In the genomic region with DNA sequence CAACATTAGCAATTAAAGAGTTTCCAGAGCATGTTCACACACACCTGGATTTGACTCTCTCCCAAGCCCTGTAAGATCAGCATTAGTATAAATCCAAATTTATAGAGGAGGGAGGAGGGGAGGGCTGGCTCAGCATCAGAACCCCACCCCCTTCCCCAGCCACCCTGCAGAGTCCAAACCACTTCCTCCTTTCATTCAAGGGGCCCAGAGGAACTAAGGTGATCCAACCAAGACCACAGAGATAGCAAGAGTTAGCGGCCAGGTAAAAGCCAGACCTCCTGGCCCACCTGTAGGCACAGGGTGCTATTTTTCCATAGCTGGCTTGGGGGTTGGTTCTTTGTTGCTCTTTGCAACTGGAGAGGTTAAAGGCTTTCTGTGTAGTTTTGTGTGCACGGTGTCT, we compare ENCODE assay signal across 9 mouse cellular contexts. TPM values are rescaled to one million over a fixed set of nuclear protein-coding genes. Genes with fewer than 3 reads are reported as not detected.
A peak's percentile ranks its signal among the peaks of the same experiment; 100 is the strongest.
DNase-seq lines count a peak whose midpoint lies in the region; ATAC-seq and TF ChIP-seq lines count a peak whose summit lies in the region.
"Had no signal": no experiment of that assay in that cellular context is flagged by ENCODE, and none has a peak within 500 bp of the region (broad histone marks: within the 10 kb centered on the region; RNA-seq: fewer than 3 reads in every experiment).

No protein-coding gene starts in this region.

- peaks cover 4% of the 10 kb centered on the region; the same call in 1 of the 2 replicates for H3K79me2 ChIP-seq in heart, adult 2 months (replicated peaks; ENCODE audit: control insufficient read depth, insufficient read depth, low read length)

- no peak for TF ChIP-seq EP300 in heart, adult 2 months (IDR thresholded peaks at IDR 0.05; ENCODE audit: insufficient read depth, low read depth, low read length)

- H3K36me3 ChIP-seq in heart, adult 2 months (ENCODE audit: control insufficient read depth, insufficient read depth, low read length): peaks cover 60% of the 10 kb centered on the region
- peaks cover 17% of the 10 kb centered on the region for H3K36me3 ChIP-seq in lung, embryonic 16.5 days (ENCODE audit: control insufficient read depth, insufficient read depth, low read length)
- H3K36me3 ChIP-seq in heart, embryonic 16.5 days (ENCODE audit: control insufficient read depth, insufficient read depth): peaks cover 24% of the 10 kb centered on the region
- H3K36me3 ChIP-seq in splenic B cell, adult 2 months (ENCODE audit: control insufficient read depth, insufficient read depth, low read length, poor library complexity, severe bottlenecking): peaks cover 23% of the 10 kb centered on the region

- no peak overlapping the region for H3K9ac ChIP-seq in heart, adult 2 months (ENCODE audit: low read depth, low read length)
- no peak overlapping the region for H3K9ac ChIP-seq in lung, embryonic 16.5 days (ENCODE audit: low read length)
- peak overlapping the region; percentile 52 for H3K9ac ChIP-seq in heart, embryonic 16.5 days (ENCODE audit: low read length)

- intact Hi-C loops in heart, adult 2 months (cut with DNase I): no loop called here

- H3K4me1 ChIP-seq in heart, adult 2 months (ENCODE audit: control insufficient read depth, insufficient read depth, low read length): peaks cover 25% of the 10 kb centered on the region
- peaks cover 63% of the 10 kb centered on the region for H3K4me1 ChIP-seq in lung, embryonic 16.5 days (replicated peaks; ENCODE audit: control insufficient read depth, insufficient read depth, low read length)
- H3K4me1 ChIP-seq in lung, adult 2 months (ENCODE audit: control insufficient read depth, insufficient read depth, low read length): peaks cover 20% of the 10 kb centered on the region
- peaks cover 66% of the 10 kb centered on the region for H3K4me1 ChIP-seq in heart, embryonic 16.5 days (ENCODE audit: control insufficient read depth, insufficient read depth, low read length)

- WGBS in heart, adult 2 months: 38% methylated on average over 2 of the region's 2 CpGs
- WGBS in lung, embryonic 16.5 days: 49% methylated on average over 2 of the region's 2 CpGs
- WGBS in lung, adult 2 months: 58% methylated on average over 2 of the region's 2 CpGs
- WGBS in heart, embryonic 16.5 days: 35% methylated on average over 2 of the region's 2 CpGs

- ATAC-seq in lung, embryonic 16.5 days (ENCODE audit: low read depth): no peak
- no peak for ATAC-seq in heart, embryonic 16.5 days (replicated peaks; ENCODE audit: extremely low read depth, insufficient read depth, low FRiP score)

- no peaks in the 10 kb centered on the region for H3K27me3 ChIP-seq in heart, adult 2 months (ENCODE audit: control insufficient read depth, insufficient read depth, low read length)
- no peaks in the 10 kb centered on the region for H3K27me3 ChIP-seq in lung, embryonic 16.5 days (ENCODE audit: control insufficient read depth, insufficient read depth, low read depth, low read length)
- no peaks in the 10 kb centered on the region for H3K27me3 ChIP-seq in heart, embryonic 16.5 days (ENCODE audit: control insufficient read depth, insufficient read depth, low read length)
- no peaks in the 10 kb centered on the region for H3K27me3 ChIP-seq in splenic B cell, adult 2 months (ENCODE audit: control insufficient read depth, insufficient read depth, low read length, poor library complexity, severe bottlenecking)

- DNase-seq in heart, adult 2 months: no peak
- no peak for DNase-seq in heart, adult 8-10 months (ENCODE audit: low spot score)
- DNase-seq in lung, adult 2 months: no peak
- DNase-seq in splenic B cell, adult 2 months (ENCODE audit: low read depth, low spot score): peak; percentile 84
- no peak for DNase-seq in gastrocnemius, adult 8-10 months (ENCODE audit: low spot score in 2 of 2)
- DNase-seq in urinary bladder, postnatal 10 days (ENCODE audit: low spot score): no peak
- DNase-seq: kidney, postnatal 4 days had no signal

- TF ChIP-seq CTCF in heart, adult 2 months (IDR thresholded peaks at IDR 0.05): no peak
- no peak for TF ChIP-seq CTCF in lung, adult 2 months (IDR thresholded peaks at IDR 0.05; ENCODE audit: insufficient read depth, low read length)

- peaks cover 7% of the 10 kb centered on the region for H3K9me3 ChIP-seq in lung, embryonic 16.5 days (ENCODE audit: control insufficient read depth, low read length)
- no peaks in the 10 kb centered on the region for H3K9me3 ChIP-seq in heart, embryonic 16.5 days (replicated peaks; ENCODE audit: control insufficient read depth, low read length)

- no peak overlapping the region for H3K4me2 ChIP-seq in lung, embryonic 16.5 days (ENCODE audit: low read depth, low read length)
- H3K4me2 ChIP-seq in heart, embryonic 16.5 days (ENCODE audit: low read depth, low read length): peak overlapping the region; percentile 22

- no peak overlapping the region for H3K4me3 ChIP-seq in heart, adult 2 months
- H3K4me3 ChIP-seq in lung, embryonic 16.5 days (ENCODE audit: low read length): no peak overlapping the region
- no peak overlapping the region for H3K4me3 ChIP-seq in lung, adult 2 months (replicated peaks; ENCODE audit: extremely low read depth, low read depth, low read length)
- peak overlapping the region; percentile 9; the same call in 1 of the 2 replicates for H3K4me3 ChIP-seq in heart, embryonic 16.5 days (ENCODE audit: low read length)

- H3K27ac ChIP-seq in heart, adult 2 months: peak overlapping the region; percentile 54
- peak overlapping the region; percentile 69 for H3K27ac ChIP-seq in lung, embryonic 16.5 days (ENCODE audit: low read length)
- H3K27ac ChIP-seq in heart, embryonic 16.5 days (ENCODE audit: low read length): peak overlapping the region; percentile 64

- no peak for TF ChIP-seq POLR2A in heart, adult 2 months (IDR thresholded peaks at IDR 0.05; ENCODE audit: insufficient read depth, low read depth, low read length)
- TF ChIP-seq POLR2A in lung, adult 2 months (IDR thresholded peaks at IDR 0.05; ENCODE audit: borderline replicate concordance, extremely low read depth, low read depth, low read length): no peak

RNA-seq across cellular contexts. Expression of gene Lbh, which starts 16.0 kb away (rescaled TPM):
- 100 to 1,000 TPM; 354 to 451 TPM for total RNA-seq in heart, adult 2 months (2021)
- polyA plus RNA-seq in heart, adult 2 months (2012; rRNA removed): 522 and 708 TPM in 2 replicates
- 100 to 1,000 TPM; 352 to 622 (median 508) TPM for total RNA-seq in heart, adult 8-10 months (2022)
- polyA plus RNA-seq in lung, embryonic 16.5 days (2015; fragmentation: Nextera tagmentation; extraction: Ambion mirVana): 8.8 and 9.7 TPM in 2 replicates
- polyA plus RNA-seq in lung, adult 2 months (2012; rRNA removed): 151 and 253 TPM in 2 replicates
- 28.4 and 30.1 TPM in 2 replicates for polyA plus RNA-seq in heart, embryonic 16.5 days (2015; fragmentation: Nextera tagmentation; extraction: Ambion mirVana)
- total RNA-seq in gastrocnemius, adult 8-10 months (2022): 1 to 10 TPM; 5.3 to 6.1 (median 5.8) TPM
